Mouse (Mus musculus): Measurements from ENCODE around the gene Stat6.
A peak's percentile ranks its signal among the peaks of the same experiment; 100 is the strongest.

DNA sequence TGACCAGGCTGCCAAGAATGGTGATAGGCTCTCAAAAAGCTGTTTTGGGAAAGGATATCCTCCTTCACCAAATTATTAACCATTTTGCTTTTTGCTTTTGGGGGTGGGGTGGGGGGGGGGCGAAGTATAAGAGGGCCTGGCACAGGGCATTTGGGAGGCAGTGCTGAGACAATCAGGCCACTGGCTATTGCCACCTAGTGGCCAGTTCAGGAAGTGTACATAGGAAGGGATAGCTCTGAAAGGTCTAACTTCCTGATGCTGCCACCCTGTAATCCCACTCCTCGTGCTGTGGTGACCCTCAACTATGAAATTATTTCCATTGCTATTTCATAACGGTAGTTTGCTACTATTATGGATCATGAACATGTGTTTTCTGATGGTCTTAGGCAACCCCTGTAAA lies 16.4 kb upstream of the Stat6 start:
- TF ChIP-seq EP300 (IDR thresholded peaks at IDR 0.05; ENCODE audit: insufficient read depth, low read depth, low read length), result no peak
- TF ChIP-seq CTCF (IDR thresholded peaks at IDR 0.05; ENCODE audit: low read depth, low read length), result peak; percentile 37
- TF ChIP-seq POLR2A (IDR thresholded peaks at IDR 0.05; ENCODE audit: insufficient read depth, low read length), result no peak

All from ES-Bruce4 (cell line).